Mouse (Mus musculus) heart, adult 2 months (tissue): ENCODE measurements around the gene Snrnp70. TPM values are rescaled to one million over a fixed set of nuclear protein-coding genes. Genes with fewer than 3 reads are reported as not detected.
A peak's percentile ranks its signal among the peaks of the same experiment; 100 is the strongest.

ENCODE experiments used
- DNase-seq, 2 experiments: peaks; one replicate each; pipeline ENCODE4 v3.0.0; 2021
- H3K27ac ChIP-seq: fragments of 200-600 bp; 2 replicates; pipeline ENCODE4 v1.8.1; 2022
- H3K27me3 ChIP-seq: fragments of 200-500 bp; 2 replicates; pipeline ENCODE4 v1.6.1; 2012; ENCODE audit warnings: mild to moderate bottlenecking, low read length, inconsistent platforms, mixed read lengths; ENCODE audit not compliant: control insufficient read depth, insufficient read depth
- H3K36me3 ChIP-seq: fragments of 200-500 bp; 2 replicates; pipeline ENCODE4 v1.6.1; 2012; ENCODE audit warnings: low read length, inconsistent platforms; ENCODE audit not compliant: control insufficient read depth, insufficient read depth
- H3K4me1 ChIP-seq: fragments of 200-500 bp; 2 replicates; pipeline ENCODE4 v1.6.1; 2011; ENCODE audit warnings: low read length; ENCODE audit not compliant: control insufficient read depth, insufficient read depth
- H3K4me3 ChIP-seq: fragments of 200-600 bp; 2 replicates; pipeline ENCODE4 v1.8.1; 2022
- H3K79me2 ChIP-seq: fragments of 200-500 bp; replicated peaks from 2 replicates; pipeline ENCODE4 v1.6.1; 2012; ENCODE audit warnings: mild to moderate bottlenecking, inconsistent platforms, low read length, moderate library complexity, mixed read lengths; ENCODE audit not compliant: control insufficient read depth, insufficient read depth
- H3K9ac ChIP-seq: fragments of 200-500 bp; 2 replicates; pipeline ENCODE4 v1.6.1; 2012; ENCODE audit warnings: low read depth, mild to moderate bottlenecking, control low read depth, inconsistent platforms, low read length, mixed read lengths
- CTCF ChIP-seq: fragments of 200-600 bp; IDR thresholded peaks from 2 replicates; pipeline ENCODE4 v1.8.1; 2022; ENCODE audit warnings: antibody characterized with exemption, mild to moderate bottlenecking, moderate library complexity
- EP300 ChIP-seq: fragments of 200-500 bp; IDR thresholded peaks from 2 replicates; pipeline ENCODE4 v1.6.1; 2011; ENCODE audit warnings: low read depth, low read length, control low read depth; ENCODE audit not compliant: insufficient read depth
- POLR2A ChIP-seq: fragments of 200-500 bp; IDR thresholded peaks from 2 replicates; pipeline ENCODE4 v1.6.1; 2011; ENCODE audit warnings: mild to moderate bottlenecking, low read depth, low read length, control low read depth; ENCODE audit not compliant: insufficient read depth
- WGBS: fragments of 180-500 bp; shearing (Covaris S2); methylation state at CpG from one replicate; pipeline ENCODE4 v1.1.7; 2018; 5-methylcytosine and 5-hydroxymethylcytosine counted together
- intact Hi-C: fragments of 180-260 bp; cut with DNase I; formaldehyde crosslinking; loops from one replicate; pipeline ENCODE4 v1.15.1; 2025
- long read RNA-seq: library from polyadenylated mRNA; stranded (forward); transcript quantifications from one replicate; pipeline ENCODE4 v2.0.0, GENCODE M21; 2021
- polyA plus RNA-seq: library from polyadenylated mRNA; depleted of rRNA; stranded (reverse); fragments of >200 nt; gene quantifications from 2 replicates; pipeline ENCODE4 v1.2.3, GENCODE M21; 2012; rRNA removed
- total RNA-seq, 2 experiments: library from RNA; stranded (reverse); gene quantifications; 2 replicates each; pipeline ENCODE4 v1.2.3; 2021

Snrnp70 gene
- total RNA-seq (10 to 100 TPM; 85.0 to 99.5 TPM), polyA plus RNA-seq (117 and 151 TPM in 2 replicates)
- long read RNA-seq, transcript Snrnp70-201 (10 exons, 1,735 nt), result major isoform, 6 of 28 reads
- long read RNA-seq, partial matches to known transcripts, result 2 of 28 reads
- long read RNA-seq, other reads (novel, unspliced or antisense), result 20 of 28 reads

GRCm38 (mm10) chr7:45395578-45396336, at the start of gene Snrnp70:
Gene Snrnp70, minus strand, starts transcription at chr7:45395742.
- Histone ChIP-seq H3K27ac (peak within 1 kb of the TSS; percentile 94), H3K36me3 (peaks cover 15% of the 10 kb centered on the region), H3K79me2 (peaks cover 8% of the 10 kb centered on the region), H3K27me3 (no peaks in the 10 kb centered on the region), H3K4me3 (peak within 1 kb of the TSS; percentile 88), H3K9ac (peak within 1 kb of the TSS; percentile 74), H3K4me1 (peaks cover 7% of the 10 kb centered on the region)
- TF ChIP-seq POLR2A (peak; percentile 89), CTCF (no peak), EP300 (peak; percentile 94)
- under 1% methylated on average over 60 of the region's 60 CpGs for whole genome bisulfite sequencing
- DNase-seq, result peak; percentile 98 to 100
- intact Hi-C loops, result loop anchor here (5.0 kb wide), 1 partner anchor 93 kb away; no protein-coding TSS in a partner anchor

- intact Hi-C loops, result no loop called here
- WGBS, result 74% methylated on average over 22 of the region's 22 CpGs
- H3K36me3 ChIP-seq, result no peaks in the 10 kb centered on the region; the same call in 1 of the 2 replicates
These were observed 48.2 kb upstream of the Snrnp70 start for GRCm38 (mm10) chr7:45443526-45444420.

GRCm38 (mm10) chr7:45437521-45438276, 42.2 kb upstream of the Snrnp70 start, which contains the start of gene Ruvbl2:
Gene Ruvbl2, minus strand, starts transcription at chr7:45438096.
- TF ChIP-seq EP300 (0 out of 2 replicates have a peak, but pooled peaks have one; percentile 13), CTCF (peak; percentile 54), POLR2A (no peak)
- DNase-seq, result no peak
- no peak within 1 kb of the TSS for H3K9ac ChIP-seq
- 45% methylated on average over 19 of the region's 19 CpGs for WGBS
- H3K4me1 ChIP-seq, result peaks cover 7% of the 10 kb centered on the region
- H3K27ac ChIP-seq, result no peak within 1 kb of the TSS
- no peaks in the 10 kb centered on the region for H3K36me3 ChIP-seq
- H3K27me3 ChIP-seq, result no peaks in the 10 kb centered on the region
- no peaks in the 10 kb centered on the region for H3K79me2 ChIP-seq
- intact Hi-C loops, result no loop called here
- no peak within 1 kb of the TSS for H3K4me3 ChIP-seq

More at GRCm38 (mm10) chr7:45443526-45444420, 48.2 kb upstream of the Snrnp70 start:
- no peak for DNase-seq
- H3K27me3 ChIP-seq, result no peaks in the 10 kb centered on the region
- TF ChIP-seq POLR2A (0 out of 2 replicates have a peak, but pooled peaks have one; percentile 11), EP300 (peak; percentile 64; the same call in 1 of the 2 replicates), CTCF (no peak)
- H3K9ac ChIP-seq, result no peak overlapping the region
- peak overlapping the region; percentile 68 for H3K27ac ChIP-seq
- H3K4me1 ChIP-seq, result no peaks in the 10 kb centered on the region
- no peaks in the 10 kb centered on the region for H3K79me2 ChIP-seq
- no peak overlapping the region for H3K4me3 ChIP-seq

GRCm38 (mm10) chr7:45437046-45437445, 41.5 kb upstream of the Snrnp70 start:
- H3K4me1 ChIP-seq, result peaks cover 7% of the 10 kb centered on the region
- H3K36me3 ChIP-seq, result no peaks in the 10 kb centered on the region
- WGBS, result 60% methylated on average over 6 of the region's 6 CpGs
- no peaks in the 10 kb centered on the region for H3K27me3 ChIP-seq
- intact Hi-C loops, result no loop called here
- no peaks in the 10 kb centered on the region for H3K79me2 ChIP-seq
- H3K4me3 ChIP-seq, result no peak overlapping the region
- no peak overlapping the region for H3K9ac ChIP-seq
- no peak overlapping the region for H3K27ac ChIP-seq
- DNase-seq, result no peak
- TF ChIP-seq CTCF, result no peak
- TF ChIP-seq EP300, result no peak
- TF ChIP-seq POLR2A, result no peak

- H3K79me2 ChIP-seq, result no peaks in the 10 kb centered on the region
- no peak overlapping the region for H3K27ac ChIP-seq
- no peaks in the 10 kb centered on the region for H3K27me3 ChIP-seq
- H3K4me3 ChIP-seq, result no peak overlapping the region
- TF ChIP-seq POLR2A (no peak), CTCF (no peak)
- H3K9ac ChIP-seq, result no peak overlapping the region
- H3K36me3 ChIP-seq, result no peaks in the 10 kb centered on the region
- no peak for DNase-seq
- 90% methylated on average over 5 of the region's 5 CpGs for WGBS
- intact Hi-C loops, result no loop called here
- peaks cover 7% of the 10 kb centered on the region for H3K4me1 ChIP-seq
These were observed 40.9 kb upstream of the Snrnp70 start for GRCm38 (mm10) chr7:45436444-45436843.
